8 mouse cellular contexts compared by ENCODE assay signal in genomic region chr15:99098493-99098861, GRCm38 (mm10). TPM values are rescaled to one million over a fixed set of nuclear protein-coding genes. Genes with fewer than 3 reads are reported as not detected.
DNase-seq lines count a peak whose midpoint lies in the region; ATAC-seq and TF ChIP-seq lines count a peak whose summit lies in the region.

No protein-coding gene starts in this region.

- TF ChIP-seq EP300 in heart, adult 2 months (IDR thresholded peaks at IDR 0.05; ENCODE audit: insufficient read depth, low read depth, low read length) = no peak

- intact Hi-C loops in heart, adult 2 months (cut with DNase I) = loop anchor here (2.0 kb wide), 1 partner anchor 48 kb away; no protein-coding TSS in a partner anchor

- 0 out of 2 replicates have a peak overlapping the region, but pooled peaks have one; percentile 34 for H3K9ac ChIP-seq in heart, adult 2 months (ENCODE audit: low read depth, low read length)
- no peak overlapping the region for H3K9ac ChIP-seq in hindbrain, embryonic 15.5 days
- H3K9ac ChIP-seq in midbrain, embryonic 15.5 days = no peak overlapping the region; the same call in 1 of the 2 replicates

- H3K36me3 ChIP-seq in heart, adult 2 months (ENCODE audit: control insufficient read depth, insufficient read depth, low read length) = no peaks in the 10 kb centered on the region
- H3K36me3 ChIP-seq in hindbrain, embryonic 15.5 days = no peaks in the 10 kb centered on the region
- no peaks in the 10 kb centered on the region for H3K36me3 ChIP-seq in midbrain, embryonic 15.5 days (replicated peaks)

- no peak for TF ChIP-seq POLR2A in heart, adult 2 months (IDR thresholded peaks at IDR 0.05; ENCODE audit: insufficient read depth, low read depth, low read length)

- TF ChIP-seq CTCF in heart, adult 2 months (IDR thresholded peaks at IDR 0.05) = no peak

- H3K27ac ChIP-seq in heart, adult 2 months = no peak overlapping the region
- no peak overlapping the region for H3K27ac ChIP-seq in hindbrain, embryonic 15.5 days (replicated peaks)
- no peak overlapping the region for H3K27ac ChIP-seq in midbrain, embryonic 15.5 days

- ATAC-seq in hindbrain, embryonic 15.5 days (ENCODE audit: low FRiP score, low read depth) = no peak
- ATAC-seq in midbrain, embryonic 15.5 days (replicated peaks) = no peak

- H3K4me2 ChIP-seq in hindbrain, embryonic 15.5 days = peak overlapping the region; percentile 76
- H3K4me2 ChIP-seq in midbrain, embryonic 15.5 days = peak overlapping the region; percentile 70

- H3K4me1 ChIP-seq in heart, adult 2 months (ENCODE audit: control insufficient read depth, insufficient read depth, low read length) = peaks cover 3% of the 10 kb centered on the region
- H3K4me1 ChIP-seq in hindbrain, embryonic 15.5 days (replicated peaks) = peaks cover 49% of the 10 kb centered on the region
- peaks cover 49% of the 10 kb centered on the region for H3K4me1 ChIP-seq in midbrain, embryonic 15.5 days

- peaks cover 18% of the 10 kb centered on the region for H3K27me3 ChIP-seq in heart, adult 2 months (ENCODE audit: control insufficient read depth, insufficient read depth, low read length)
- H3K27me3 ChIP-seq in hindbrain, embryonic 15.5 days = peaks cover 54% of the 10 kb centered on the region
- peaks cover 45% of the 10 kb centered on the region for H3K27me3 ChIP-seq in midbrain, embryonic 15.5 days (replicated peaks)

- H3K9me3 ChIP-seq in hindbrain, embryonic 15.5 days = no peaks in the 10 kb centered on the region
- H3K9me3 ChIP-seq in midbrain, embryonic 15.5 days = no peaks in the 10 kb centered on the region

- WGBS in heart, adult 2 months = 5% methylated on average over 9 of the region's 9 CpGs
- WGBS in hindbrain, embryonic 15.5 days = 3% methylated on average over 9 of the region's 9 CpGs
- 1% methylated on average over 9 of the region's 9 CpGs for WGBS in midbrain, embryonic 15.5 days

- peak overlapping the region; percentile 41; the same call in 1 of the 2 replicates for H3K4me3 ChIP-seq in heart, adult 2 months
- peak overlapping the region; percentile 38 for H3K4me3 ChIP-seq in hindbrain, embryonic 15.5 days
- peak overlapping the region; percentile 34 for H3K4me3 ChIP-seq in midbrain, embryonic 15.5 days

- DNase-seq in heart, adult 2 months = no peak
- no peak for DNase-seq in heart, adult 18-20 months
- DNase-seq in ZHBTc4 (ENCODE audit: low read depth, low spot score) = peak; percentile 59
- no peak for DNase-seq in cerebellum, adult 9-11 months
- no peak for DNase-seq in frontal cortex, postnatal 14 days (ENCODE audit: low spot score in 2 of 2)
- no peak for DNase-seq in Muller cell, postnatal 12 days (ENCODE audit: inconsistent ontology term)

- no peaks in the 10 kb centered on the region for H3K79me2 ChIP-seq in heart, adult 2 months (replicated peaks; ENCODE audit: control insufficient read depth, insufficient read depth, low read length)

RNA-seq across cellular contexts. Expression of gene Dnajc22, which starts 5.5 kb away (rescaled TPM):
- total RNA-seq in heart, adult 2 months (2021) = under 1 TPM; 0.44 to 0.57 TPM
- polyA plus RNA-seq in heart, adult 2 months (2012; rRNA removed) = 0.18 and 0.35 TPM in 2 replicates
- total RNA-seq in heart, adult 18-20 months (2021) = 1 to 10 TPM in 1 of 2 experiments, under 1 TPM in 1; 0.37 to 1.2 TPM
- 1.1 and 1.3 TPM in 2 replicates for polyA plus RNA-seq in hindbrain, embryonic 15.5 days (2015; fragmentation: Nextera tagmentation; extraction: Ambion mirVana)
- 2.0 and 2.1 TPM in 2 replicates for polyA plus RNA-seq in midbrain, embryonic 15.5 days (2015; fragmentation: Nextera tagmentation; extraction: Ambion mirVana)

RNA-seq across cellular contexts. Expression of gene C1ql4, which starts 10.9 kb away (rescaled TPM):
- total RNA-seq in heart, adult 2 months (2021) = not detected
- not detected in 2 replicates for polyA plus RNA-seq in heart, adult 2 months (2012; rRNA removed)
- total RNA-seq in heart, adult 18-20 months (2021) = not detected
- polyA plus RNA-seq in hindbrain, embryonic 15.5 days (2015; fragmentation: Nextera tagmentation; extraction: Ambion mirVana) = 6.4 and 7.8 TPM in 2 replicates
- polyA plus RNA-seq in midbrain, embryonic 15.5 days (2015; fragmentation: Nextera tagmentation; extraction: Ambion mirVana) = 12.4 and 15.3 TPM in 2 replicates

RNA-seq across cellular contexts. Expression of gene Troap, which starts 24.1 kb away (rescaled TPM):
- total RNA-seq in heart, adult 2 months (2021) = under 1 TPM in 1 of 2 experiments, not detected in 1; 0.31 TPM
- 0.18 and 0.53 TPM in 2 replicates for polyA plus RNA-seq in heart, adult 2 months (2012; rRNA removed)
- under 1 TPM in 1 of 2 experiments, not detected in 1; 0.28 TPM for total RNA-seq in heart, adult 18-20 months (2021)
- 8.5 and 10.1 TPM in 2 replicates for polyA plus RNA-seq in hindbrain, embryonic 15.5 days (2015; fragmentation: Nextera tagmentation; extraction: Ambion mirVana)
- 4.9 and 6.6 TPM in 2 replicates for polyA plus RNA-seq in midbrain, embryonic 15.5 days (2015; fragmentation: Nextera tagmentation; extraction: Ambion mirVana)

RNA-seq across cellular contexts. Expression of gene Spats2, which starts 27.2 kb away (rescaled TPM):
- 1 to 10 TPM; 6.6 to 6.7 TPM for total RNA-seq in heart, adult 2 months (2021)
- 5.3 and 6.7 TPM in 2 replicates for polyA plus RNA-seq in heart, adult 2 months (2012; rRNA removed)
- total RNA-seq in heart, adult 18-20 months (2021) = 1 to 10 TPM; 7.1 to 7.7 TPM
- 32.3 and 34.9 TPM in 2 replicates for polyA plus RNA-seq in hindbrain, embryonic 15.5 days (2015; fragmentation: Nextera tagmentation; extraction: Ambion mirVana)
- 33.0 and 35.4 TPM in 2 replicates for polyA plus RNA-seq in midbrain, embryonic 15.5 days (2015; fragmentation: Nextera tagmentation; extraction: Ambion mirVana)

RNA-seq across cellular contexts. Expression of gene Prph, which starts 43.5 kb away (rescaled TPM):
- under 1 TPM; 0.13 to 0.80 TPM for total RNA-seq in heart, adult 2 months (2021)
- polyA plus RNA-seq in heart, adult 2 months (2012; rRNA removed) = 1.00 and 2.1 TPM in 2 replicates
- under 1 TPM in 1 of 2 experiments, not detected in 1; 0.15 TPM for total RNA-seq in heart, adult 18-20 months (2021)
- 57.5 and 89.3 TPM in 2 replicates for polyA plus RNA-seq in hindbrain, embryonic 15.5 days (2015; fragmentation: Nextera tagmentation; extraction: Ambion mirVana)
- 5.7 and 10.3 TPM in 2 replicates for polyA plus RNA-seq in midbrain, embryonic 15.5 days (2015; fragmentation: Nextera tagmentation; extraction: Ambion mirVana)
